Mouse (Mus musculus) C2C12 (cell line): ENCODE measurements around the gene Stk25.

Experiments
- CEBPB ChIP-seq: IDR thresholded peaks from one replicate; pipeline ENCODE4 v1.6.1; 2011; ENCODE audit warnings: low read depth, mild to moderate bottlenecking, control low read depth, moderate library complexity
- CTCF ChIP-seq: IDR thresholded peaks from one replicate; pipeline ENCODE4 v1.5.1; 2011; ENCODE audit not compliant: control insufficient read depth, insufficient read depth, insufficient read length
- FOSL1 ChIP-seq: IDR thresholded peaks from one replicate; pipeline ENCODE4 v1.8.0; 2011; ENCODE audit warnings: mild to moderate bottlenecking, low read length; ENCODE audit not compliant: poor library complexity, insufficient read depth, severe bottlenecking
- MAX ChIP-seq: IDR thresholded peaks from one replicate; pipeline ENCODE4 v1.6.1; 2011; ENCODE audit warnings: mild to moderate bottlenecking, control low read depth
- MYOD1 ChIP-seq: IDR thresholded peaks from one replicate; pipeline ENCODE4 v1.6.1; 2011; ENCODE audit warnings: low read depth; ENCODE audit not compliant: control insufficient read depth, insufficient read length
- MYOG ChIP-seq: IDR thresholded peaks from one replicate; pipeline ENCODE4 v1.6.1; 2011; ENCODE audit not compliant: control insufficient read depth, insufficient read length; ENCODE audit errors: extremely low read depth
- USF1 ChIP-seq: IDR thresholded peaks from one replicate; pipeline ENCODE4 v1.6.1; 2011; ENCODE audit warnings: low read depth, mild to moderate bottlenecking, control low read depth, moderate library complexity

- TF ChIP-seq CTCF (no peak), MAX (no peak), MYOG (no peak), USF1 (no peak), CEBPB (no peak), MYOD1 (no peak), FOSL1 (no peak)
Measured at GRCm38 (mm10) chr1:93593960-93594359, 64.5 kb downstream of the Stk25 start.
